Mouse (Mus musculus) kidney, embryonic 14.5 days (tissue): ENCODE data around the gene Zcrb1. TPM values are rescaled to one million over a fixed set of nuclear protein-coding genes. Genes with fewer than 3 reads are reported as not detected.

Experiments
- ATAC-seq: fragments of 200-750 bp; cut with Nextera tagmentation; 2 replicates; pipeline ENCODE4 v1.8.0; 2017; ENCODE audit warnings: moderate number of reproducible peaks, mild to moderate bottlenecking, moderate TSS enrichment, moderate library complexity; ENCODE audit not compliant: low FRiP score, low TSS enrichment
- H3K27ac ChIP-seq: fragments of 300-500 bp; sonication (generic); 2 replicates; pipeline ENCODE4 v1.5.1; 2014; ENCODE audit warnings: low read depth, mild to moderate bottlenecking, low read length, moderate library complexity, mixed read lengths
- H3K27me3 ChIP-seq: fragments of 300-500 bp; sonication (generic); 2 replicates; pipeline ENCODE4 v1.6.1; 2014; ENCODE audit warnings: mild to moderate bottlenecking, low read length; ENCODE audit not compliant: control insufficient read depth, insufficient read depth
- H3K36me3 ChIP-seq: fragments of 300-500 bp; sonication (generic); 2 replicates; pipeline ENCODE4 v1.6.1; 2014; ENCODE audit warnings: low read length, mixed read lengths; ENCODE audit not compliant: control insufficient read depth, insufficient read depth
- H3K4me1 ChIP-seq: fragments of 300-500 bp; sonication (generic); 2 replicates; pipeline ENCODE4 v1.6.1; 2014; ENCODE audit warnings: low read length, mixed read lengths; ENCODE audit not compliant: control insufficient read depth, insufficient read depth
- H3K4me2 ChIP-seq: fragments of 300-500 bp; sonication (generic); replicated peaks from 2 replicates; pipeline ENCODE4 v1.6.1; 2014; ENCODE audit warnings: low read depth, mild to moderate bottlenecking, low read length
- H3K4me3 ChIP-seq: fragments of 300-500 bp; sonication (generic); 2 replicates; pipeline ENCODE4 v1.5.1; 2014; ENCODE audit warnings: mild to moderate bottlenecking, low read length
- H3K9ac ChIP-seq: fragments of 300-500 bp; sonication (generic); 2 replicates; pipeline ENCODE4 v1.6.1; 2014; ENCODE audit warnings: low read depth, mild to moderate bottlenecking, low read length, moderate library complexity
- H3K9me3 ChIP-seq: fragments of 300-500 bp; sonication (generic); 2 replicates; pipeline ENCODE4 v1.6.1; 2016; ENCODE audit warnings: low read length; ENCODE audit not compliant: control insufficient read depth
- WGBS: fragments of 180-500 bp; shearing (Covaris S2); extraction: QIAGEN DNeasy Blood & Tissue Kit; methylation state at CpG from one replicate; pipeline ENCODE4 v1.1.7; 2014; 5-methylcytosine and 5-hydroxymethylcytosine counted together
- polyA plus RNA-seq: library from polyadenylated mRNA; unstranded; fragments of >200 nt; fragmentation: Nextera tagmentation; extraction: Ambion mirVana; gene quantifications from 2 replicates; pipeline ENCODE4 v1.2.1, GENCODE M21; 2014

Zcrb1 gene
- polyA plus RNA-seq: 134 and 165 TPM in 2 replicates

- H3K36me3 ChIP-seq: peaks cover 20% of the 10 kb centered on the region
- H3K27ac ChIP-seq: peak within 1 kb of the TSS; percentile 78
- H3K9me3 ChIP-seq: no peaks in the 10 kb centered on the region
- ATAC-seq: peak; percentile 95
- peak within 1 kb of the TSS; percentile 98 for H3K4me3 ChIP-seq
- peak within 1 kb of the TSS; percentile 85 for H3K4me2 ChIP-seq
- H3K27me3 ChIP-seq: no peaks in the 10 kb centered on the region
- WGBS: under 1% methylated on average over 99 of the region's 100 CpGs
- H3K9ac ChIP-seq: peak within 1 kb of the TSS; percentile 97
- peaks cover 23% of the 10 kb centered on the region for H3K4me1 ChIP-seq
Measured at GRCm38 (mm10) chr15:93397826-93398698, at the start of gene Zcrb1, which contains the start of gene Pphln1. Gene Zcrb1 (minus strand): TSS chr15:93398334. Gene Pphln1 (plus strand): TSS chr15:93398350.

GRCm38 (mm10) chr15:93443676-93444075 lies 45.5 kb upstream of the Zcrb1 start:
- H3K4me3 ChIP-seq: no peak overlapping the region
- no peaks in the 10 kb centered on the region for H3K27me3 ChIP-seq
- no peak overlapping the region for H3K27ac ChIP-seq
- H3K9ac ChIP-seq: no peak overlapping the region
- H3K4me2 ChIP-seq: no peak overlapping the region
- WGBS: 94% methylated on average over 6 of the region's 6 CpGs
- ATAC-seq: no peak
- no peaks in the 10 kb centered on the region for H3K9me3 ChIP-seq
- H3K36me3 ChIP-seq: peaks cover 31% of the 10 kb centered on the region
- no peaks in the 10 kb centered on the region; the same call in 1 of the 2 replicates for H3K4me1 ChIP-seq

- WGBS: 91% methylated on average over 4 of the region's 4 CpGs
- peaks cover 31% of the 10 kb centered on the region for H3K36me3 ChIP-seq
Measured at GRCm38 (mm10) chr15:93442271-93442670, 44.1 kb upstream of the Zcrb1 start.

GRCm38 (mm10) chr15:93438663-93439062 lies 40.5 kb upstream of the Zcrb1 start:
- Histone ChIP-seq H3K4me2 (no peak overlapping the region), H3K4me3 (no peak overlapping the region), H3K9ac (no peak overlapping the region), H3K9me3 (no peaks in the 10 kb centered on the region), H3K36me3 (peaks cover 24% of the 10 kb centered on the region), H3K27ac (no peak overlapping the region), H3K27me3 (no peaks in the 10 kb centered on the region), H3K4me1 (peaks cover 4% of the 10 kb centered on the region; the same call in 1 of the 2 replicates)
- WGBS: 35% methylated on average over 5 of the region's 5 CpGs
- no peak for ATAC-seq

More at GRCm38 (mm10) chr15:93442271-93442670, 44.1 kb upstream of the Zcrb1 start:
- no peaks in the 10 kb centered on the region for H3K9me3 ChIP-seq
- H3K27ac ChIP-seq: no peak overlapping the region
- H3K4me1 ChIP-seq: no peaks in the 10 kb centered on the region
- H3K4me3 ChIP-seq: no peak overlapping the region
- no peak overlapping the region for H3K9ac ChIP-seq
- ATAC-seq: no peak
- H3K27me3 ChIP-seq: no peaks in the 10 kb centered on the region
- H3K4me2 ChIP-seq: no peak overlapping the region

- Histone ChIP-seq H3K4me2 (no peak overlapping the region), H3K9ac (no peak overlapping the region), H3K27ac (no peak overlapping the region), H3K9me3 (no peaks in the 10 kb centered on the region), H3K4me3 (no peak overlapping the region), H3K36me3 (peaks cover 3% of the 10 kb centered on the region; the same call in 1 of the 2 replicates), H3K27me3 (no peaks in the 10 kb centered on the region), H3K4me1 (peaks cover 4% of the 10 kb centered on the region; the same call in 1 of the 2 replicates)
- 82% methylated on average over 12 of the region's 12 CpGs for WGBS
- no peak for ATAC-seq
Measured at GRCm38 (mm10) chr15:93435998-93436397, 37.9 kb upstream of the Zcrb1 start.

DNA sequence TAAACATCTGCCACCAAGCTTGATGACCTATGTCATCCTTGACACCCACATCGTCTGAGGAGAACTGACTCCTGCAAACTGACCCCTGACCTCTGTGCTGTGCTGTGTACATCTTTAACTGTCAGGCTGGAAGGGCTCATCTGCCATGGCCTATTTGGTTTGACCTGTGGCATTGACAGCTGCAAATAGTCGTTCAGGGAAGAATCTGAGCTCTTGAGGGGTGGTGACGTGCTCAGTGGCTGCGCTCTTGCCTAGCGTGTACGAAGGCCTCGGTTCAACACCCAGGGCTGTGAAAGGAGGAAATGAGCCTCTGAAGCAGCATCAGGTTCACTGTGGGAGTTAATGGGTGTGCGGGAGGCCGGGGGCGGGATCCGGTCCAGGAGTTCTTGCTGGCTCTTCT lies 35.7 kb upstream of the Zcrb1 start:
- no peak overlapping the region for H3K4me3 ChIP-seq
- H3K4me1 ChIP-seq: peaks cover 4% of the 10 kb centered on the region; the same call in 1 of the 2 replicates
- no peak overlapping the region for H3K27ac ChIP-seq
- H3K4me2 ChIP-seq: no peak overlapping the region
- whole genome bisulfite sequencing: 14% methylated on average over 11 of the region's 11 CpGs
- H3K9ac ChIP-seq: no peak overlapping the region
- no peaks in the 10 kb centered on the region for H3K36me3 ChIP-seq
- no peaks in the 10 kb centered on the region for H3K27me3 ChIP-seq
- no peaks in the 10 kb centered on the region for H3K9me3 ChIP-seq
- ATAC-seq: peak; percentile 96

- Histone ChIP-seq H3K4me3 (no peak overlapping the region), H3K36me3 (peaks cover 31% of the 10 kb centered on the region; the same call in 1 of the 2 replicates), H3K4me1 (no peaks in the 10 kb centered on the region), H3K4me2 (no peak overlapping the region), H3K27me3 (no peaks in the 10 kb centered on the region), H3K9ac (no peak overlapping the region), H3K27ac (no peak overlapping the region), H3K9me3 (no peaks in the 10 kb centered on the region)
- ATAC-seq: no peak
- WGBS: 96% methylated on average over 1 of the region's 1 CpGs
Measured at GRCm38 (mm10) chr15:93422537-93422936, 24.4 kb upstream of the Zcrb1 start.

DNA sequence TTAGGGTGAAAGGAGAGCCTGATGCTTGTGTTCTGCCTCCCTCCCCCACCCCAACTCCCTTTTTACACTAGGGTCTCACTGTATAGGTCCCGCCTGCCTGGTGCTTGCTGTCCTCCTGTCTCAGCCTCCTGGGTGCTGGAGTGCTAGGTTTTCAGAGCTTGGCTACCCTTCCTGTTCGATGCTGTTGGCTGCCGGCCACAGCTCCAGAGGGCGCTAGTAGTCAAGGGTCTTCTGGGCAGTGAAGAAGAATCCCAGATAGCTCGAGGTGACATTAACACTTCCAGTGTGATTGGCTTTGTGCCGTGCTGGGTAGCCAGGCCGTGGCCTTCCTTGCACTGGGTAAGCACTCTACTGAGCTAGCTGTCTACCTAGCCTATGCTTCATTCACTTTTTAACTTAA lies 22.5 kb upstream of the Zcrb1 start:
- peaks cover 31% of the 10 kb centered on the region; the same call in 1 of the 2 replicates for H3K36me3 ChIP-seq
- H3K27ac ChIP-seq: no peak overlapping the region
- no peaks in the 10 kb centered on the region for H3K4me1 ChIP-seq
- no peak overlapping the region for H3K4me2 ChIP-seq
- H3K9me3 ChIP-seq: no peaks in the 10 kb centered on the region
- WGBS: 78% methylated on average over 7 of the region's 7 CpGs
- no peaks in the 10 kb centered on the region for H3K27me3 ChIP-seq
- H3K9ac ChIP-seq: no peak overlapping the region
- ATAC-seq: no peak
- H3K4me3 ChIP-seq: no peak overlapping the region

GRCm38 (mm10) chr15:93416300-93416699 lies 18.2 kb upstream of the Zcrb1 start:
- H3K36me3 ChIP-seq: peaks cover 17% of the 10 kb centered on the region
- no peak for ATAC-seq
- WGBS: 90% methylated on average over 6 of the region's 6 CpGs

More at GRCm38 (mm10) chr15:93416300-93416699, 18.2 kb upstream of the Zcrb1 start:
- Histone ChIP-seq H3K9ac (no peak overlapping the region), H3K27me3 (no peaks in the 10 kb centered on the region), H3K27ac (no peak overlapping the region), H3K4me1 (no peaks in the 10 kb centered on the region), H3K4me3 (no peak overlapping the region), H3K4me2 (no peak overlapping the region), H3K9me3 (no peaks in the 10 kb centered on the region)
